Mouse (Mus musculus) right cerebral cortex, postnatal 14 days (tissue): ENCODE measurements around the gene Crhr2.

Experiments used
- DNase-seq: peaks from one replicate; pipeline ENCODE4 v3.0.0; 2022

Crhr2 gene

DNA sequence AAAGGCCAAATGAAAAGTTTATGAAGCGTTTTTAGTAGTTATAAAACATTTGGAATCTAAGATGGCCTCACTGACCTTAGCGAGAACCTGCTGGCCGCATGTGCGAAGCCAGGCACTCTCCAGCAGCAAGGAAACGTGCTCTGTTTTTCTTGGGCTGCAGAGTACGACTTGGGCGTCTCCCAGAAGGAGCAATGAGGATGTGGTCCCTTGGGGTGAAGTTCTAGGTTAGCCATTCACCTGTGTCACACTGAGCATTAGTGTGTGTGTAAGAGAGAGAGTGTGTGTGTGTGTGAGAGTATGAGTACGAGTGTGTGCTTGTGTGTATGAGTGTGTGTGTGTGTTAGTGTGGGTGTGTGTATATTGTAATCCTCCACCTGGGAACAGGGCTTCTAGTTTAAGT is 89.6 kb downstream of the Crhr2 start:
- no peak for DNase-seq
